Mouse (Mus musculus): Measurements from ENCODE around the gene Arhgap23. TPM values are rescaled to one million over a fixed set of nuclear protein-coding genes. Genes with fewer than 3 reads are reported as not detected.

The Arhgap23 gene
- polyA plus RNA-seq, 1 experiment from 2014 or later = 7.9 TPM

GRCm38 (mm10) chr11:97441036-97441657 lies 25.8 kb downstream of the Arhgap23 start:
- Histone ChIP-seq H3K4me2 (peak overlapping the region; percentile 82), H3K27ac (ENCODE audit: low read depth) (peak overlapping the region; percentile 81), H3K4me3 (ENCODE audit: low read depth, low read length) (peak overlapping the region; percentile 73), H3K9me3 (ENCODE audit: low read depth, low read length) (no peaks in the 10 kb centered on the region), H3K9ac (peak overlapping the region; percentile 81), H3K36me3 (ENCODE audit: insufficient read depth) (peaks cover 29% of the 10 kb centered on the region), H3K4me1 (ENCODE audit: insufficient read depth) (peaks cover 50% of the 10 kb centered on the region), H3K27me3 (ENCODE audit: insufficient read depth, low read length) (no peaks in the 10 kb centered on the region)
- ATAC-seq (ENCODE audit: insufficient read depth) = no peak
- WGBS = 24% methylated on average over 15 of the region's 15 CpGs
- no peak for TF ChIP-seq CTCF (IDR thresholded peaks at IDR 0.05; ENCODE audit: low read depth)
- DNase-seq = peak; percentile 34

- peaks cover 46% of the 10 kb centered on the region for H3K4me1 ChIP-seq (ENCODE audit: insufficient read depth)
- peak overlapping the region; percentile 73 for H3K4me3 ChIP-seq (ENCODE audit: low read depth, low read length)
- no peaks in the 10 kb centered on the region for H3K9me3 ChIP-seq (ENCODE audit: low read depth, low read length)
- H3K27ac ChIP-seq (ENCODE audit: low read depth) = peak overlapping the region; percentile 81
- H3K4me2 ChIP-seq = peak overlapping the region; percentile 82
- H3K9ac ChIP-seq = peak overlapping the region; percentile 81
- peaks cover 34% of the 10 kb centered on the region for H3K36me3 ChIP-seq (ENCODE audit: insufficient read depth)
- 14% methylated on average over 3 of the region's 3 CpGs for WGBS
- DNase-seq (peak; percentile 41), ATAC-seq (ENCODE audit: insufficient read depth) (no peak)
- TF ChIP-seq CTCF (IDR thresholded peaks at IDR 0.05; ENCODE audit: low read depth) = no peak
- no peaks in the 10 kb centered on the region for H3K27me3 ChIP-seq (ENCODE audit: insufficient read depth, low read length)
Measured at GRCm38 (mm10) chr11:97441658-97442125, 26.4 kb downstream of the Arhgap23 start.

GRCm38 (mm10) chr11:97442891-97443675 lies 27.8 kb downstream of the Arhgap23 start:
- Histone ChIP-seq H3K27me3 (ENCODE audit: insufficient read depth, low read length) (no peaks in the 10 kb centered on the region), H3K4me1 (ENCODE audit: insufficient read depth) (peaks cover 36% of the 10 kb centered on the region), H3K9ac (peak overlapping the region; percentile 25), H3K9me3 (ENCODE audit: low read depth, low read length) (no peaks in the 10 kb centered on the region), H3K4me3 (ENCODE audit: low read depth, low read length) (peak overlapping the region; percentile 73; the same call in 1 of the 2 replicates), H3K27ac (ENCODE audit: low read depth) (0 out of 2 replicates have a peak overlapping the region, but pooled peaks have one; percentile 33), H3K36me3 (ENCODE audit: insufficient read depth) (peaks cover 45% of the 10 kb centered on the region), H3K4me2 (peak overlapping the region; percentile 82)
- ATAC-seq (ENCODE audit: insufficient read depth) (no peak), DNase-seq (no peak)
- TF ChIP-seq CTCF (IDR thresholded peaks at IDR 0.05; ENCODE audit: low read depth) = no peak
- WGBS = 76% methylated on average over 11 of the region's 11 CpGs

GRCm38 (mm10) chr11:97445596-97445995 lies 30.3 kb downstream of the Arhgap23 start:
- Histone ChIP-seq H3K27me3 (ENCODE audit: insufficient read depth, low read length) (no peaks in the 10 kb centered on the region), H3K4me1 (ENCODE audit: insufficient read depth) (peaks cover 31% of the 10 kb centered on the region), H3K4me3 (ENCODE audit: low read depth, low read length) (no peak overlapping the region), H3K9ac (no peak overlapping the region), H3K27ac (ENCODE audit: low read depth) (peak overlapping the region; percentile 55; the same call in 1 of the 2 replicates), H3K36me3 (ENCODE audit: insufficient read depth) (peaks cover 66% of the 10 kb centered on the region), H3K9me3 (ENCODE audit: low read depth, low read length) (no peaks in the 10 kb centered on the region), H3K4me2 (peak overlapping the region; percentile 10; the same call in 1 of the 2 replicates)
- no peak for TF ChIP-seq CTCF (IDR thresholded peaks at IDR 0.05; ENCODE audit: low read depth)
- ATAC-seq (ENCODE audit: insufficient read depth) (no peak), DNase-seq (no peak)
- 50% methylated on average over 6 of the region's 6 CpGs for WGBS

- no peak for DNase-seq
- peak overlapping the region; percentile 55; the same call in 1 of the 2 replicates for H3K27ac ChIP-seq (ENCODE audit: low read depth)
- 44% methylated on average over 4 of the region's 4 CpGs for WGBS
- ATAC-seq (ENCODE audit: insufficient read depth) = no peak
- no peak overlapping the region for H3K4me3 ChIP-seq (ENCODE audit: low read depth, low read length)
- no peaks in the 10 kb centered on the region for H3K27me3 ChIP-seq (ENCODE audit: insufficient read depth, low read length)
- H3K9ac ChIP-seq = no peak overlapping the region
- H3K9me3 ChIP-seq (ENCODE audit: low read depth, low read length) = no peaks in the 10 kb centered on the region
- H3K36me3 ChIP-seq (ENCODE audit: insufficient read depth) = peaks cover 67% of the 10 kb centered on the region
- no peak for TF ChIP-seq CTCF (IDR thresholded peaks at IDR 0.05; ENCODE audit: low read depth)
- peaks cover 35% of the 10 kb centered on the region for H3K4me1 ChIP-seq (ENCODE audit: insufficient read depth)
- H3K4me2 ChIP-seq = peak overlapping the region; percentile 10; the same call in 1 of the 2 replicates
Measured at GRCm38 (mm10) chr11:97445999-97446511, 30.7 kb downstream of the Arhgap23 start.

- no peak for DNase-seq
- H3K4me2 ChIP-seq = no peak overlapping the region
- ATAC-seq (ENCODE audit: insufficient read depth) = no peak
- H3K36me3 ChIP-seq (ENCODE audit: insufficient read depth) = peaks cover 85% of the 10 kb centered on the region
- WGBS = 81% methylated on average over 7 of the region's 7 CpGs
- no peaks in the 10 kb centered on the region for H3K27me3 ChIP-seq (ENCODE audit: insufficient read depth, low read length)
- peaks cover 19% of the 10 kb centered on the region for H3K4me1 ChIP-seq (ENCODE audit: insufficient read depth)
- H3K9me3 ChIP-seq (ENCODE audit: low read depth, low read length) = no peaks in the 10 kb centered on the region
- no peak for TF ChIP-seq CTCF (IDR thresholded peaks at IDR 0.05; ENCODE audit: low read depth)
- no peak overlapping the region for H3K4me3 ChIP-seq (ENCODE audit: low read depth, low read length)
- H3K9ac ChIP-seq = no peak overlapping the region
- H3K27ac ChIP-seq (ENCODE audit: low read depth) = no peak overlapping the region
Measured at GRCm38 (mm10) chr11:97447979-97448378, 32.6 kb downstream of the Arhgap23 start.

Data from lung, embryonic 14.5 days (tissue).